Mouse (Mus musculus): Measurements from ENCODE around the gene Svop. TPM values are rescaled to one million over a fixed set of nuclear protein-coding genes. Genes with fewer than 3 reads are reported as not detected.

Svop gene
- polyA plus RNA-seq, 1 experiment from 2014 or later, result 0.30 TPM

- no peak overlapping the region for H3K4me2 ChIP-seq (ENCODE audit: low read depth, low read length)
- no peak for ATAC-seq (ENCODE audit: low read depth)
- WGBS, result 43% methylated on average over 5 of the region's 5 CpGs
Observed at GRCm38 (mm10) chr5:113999382-113999781, 92.0 kb downstream of the Svop start.

GRCm38 (mm10) chr5:113996458-113996857, 94.9 kb downstream of the Svop start:
- no peaks in the 10 kb centered on the region for H3K36me3 ChIP-seq (ENCODE audit: control insufficient read depth, insufficient read depth, low read length)
- no peaks in the 10 kb centered on the region for H3K27me3 ChIP-seq (ENCODE audit: control insufficient read depth, insufficient read depth, low read depth, low read length)
- no peaks in the 10 kb centered on the region for H3K9me3 ChIP-seq (ENCODE audit: control insufficient read depth, low read length)
- H3K9ac ChIP-seq (ENCODE audit: low read length), result no peak overlapping the region
- ATAC-seq (ENCODE audit: low read depth), result no peak
- H3K4me2 ChIP-seq (ENCODE audit: low read depth, low read length), result no peak overlapping the region
- H3K4me3 ChIP-seq (ENCODE audit: low read length), result no peak overlapping the region
- 27% methylated on average over 2 of the region's 2 CpGs for WGBS
- H3K4me1 ChIP-seq (replicated peaks; ENCODE audit: control insufficient read depth, insufficient read depth, low read length), result peaks cover 16% of the 10 kb centered on the region
- peak overlapping the region; percentile 12; the same call in 1 of the 2 replicates for H3K27ac ChIP-seq (ENCODE audit: low read length)

More at GRCm38 (mm10) chr5:113999382-113999781, 92.0 kb downstream of the Svop start:
- no peaks in the 10 kb centered on the region for H3K36me3 ChIP-seq (ENCODE audit: control insufficient read depth, insufficient read depth, low read length)
- H3K4me3 ChIP-seq (ENCODE audit: low read length), result no peak overlapping the region
- H3K27me3 ChIP-seq (ENCODE audit: control insufficient read depth, insufficient read depth, low read depth, low read length), result no peaks in the 10 kb centered on the region
- peaks cover 3% of the 10 kb centered on the region for H3K4me1 ChIP-seq (replicated peaks; ENCODE audit: control insufficient read depth, insufficient read depth, low read length)
- no peak overlapping the region for H3K27ac ChIP-seq (ENCODE audit: low read length)
- no peaks in the 10 kb centered on the region for H3K9me3 ChIP-seq (ENCODE audit: control insufficient read depth, low read length)
- H3K9ac ChIP-seq (ENCODE audit: low read length), result no peak overlapping the region

- Histone ChIP-seq H3K36me3 (ENCODE audit: control insufficient read depth, insufficient read depth, low read length) (peaks cover 3% of the 10 kb centered on the region; the same call in 1 of the 2 replicates), H3K9ac (ENCODE audit: low read length) (peak within 1 kb of the TSS; percentile 89), H3K4me2 (ENCODE audit: low read depth, low read length) (peak within 1 kb of the TSS; percentile 74), H3K27me3 (ENCODE audit: control insufficient read depth, insufficient read depth, low read depth, low read length) (no peaks in the 10 kb centered on the region), H3K9me3 (ENCODE audit: control insufficient read depth, low read length) (no peaks in the 10 kb centered on the region), H3K4me3 (ENCODE audit: low read length) (peak within 1 kb of the TSS; percentile 73), H3K4me1 (replicated peaks; ENCODE audit: control insufficient read depth, insufficient read depth, low read length) (peaks cover 25% of the 10 kb centered on the region), H3K27ac (ENCODE audit: low read length) (peak within 1 kb of the TSS; percentile 93)
- peak; percentile 91 for ATAC-seq (ENCODE audit: low read depth)
- WGBS, result under 1% methylated on average over 53 of the region's 83 CpGs
Observed at GRCm38 (mm10) chr5:113993487-113994465, 97.6 kb downstream of the Svop start, which contains the start of gene Ssh1. Gene Ssh1, minus strand, starts transcription at chr5:113993894.

DNA sequence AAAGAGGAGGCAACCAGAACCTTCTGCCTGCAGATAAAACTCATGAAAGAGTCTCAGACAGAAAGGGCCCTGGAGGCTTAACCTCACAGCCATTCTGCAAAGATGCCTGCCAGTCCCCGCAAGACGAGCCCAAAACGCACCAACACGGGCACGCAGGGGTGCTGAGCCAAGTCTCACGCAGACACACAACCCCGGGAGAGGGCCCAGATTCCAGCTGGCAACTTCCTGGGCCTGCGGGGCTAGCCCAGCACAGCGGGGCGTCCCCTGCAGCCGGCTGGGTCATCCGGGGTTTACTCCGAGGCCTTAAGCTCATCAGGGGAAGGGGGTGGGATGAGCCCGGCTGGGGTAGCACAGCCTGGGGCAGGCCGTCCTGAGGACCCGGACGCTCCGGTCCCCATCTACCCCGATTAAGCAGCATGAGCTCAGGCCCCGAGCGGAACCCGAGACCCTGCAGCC, 98.3 kb downstream of the Svop start:
- Histone ChIP-seq H3K36me3 (ENCODE audit: control insufficient read depth, insufficient read depth, low read length) (peaks cover 3% of the 10 kb centered on the region; the same call in 1 of the 2 replicates), H3K4me2 (ENCODE audit: low read depth, low read length) (peak overlapping the region; percentile 74), H3K27ac (ENCODE audit: low read length) (peak overlapping the region; percentile 93), H3K9me3 (ENCODE audit: control insufficient read depth, low read length) (no peaks in the 10 kb centered on the region), H3K9ac (ENCODE audit: low read length) (peak overlapping the region; percentile 89), H3K4me1 (replicated peaks; ENCODE audit: control insufficient read depth, insufficient read depth, low read length) (peaks cover 25% of the 10 kb centered on the region), H3K4me3 (ENCODE audit: low read length) (peak overlapping the region; percentile 73), H3K27me3 (ENCODE audit: control insufficient read depth, insufficient read depth, low read depth, low read length) (no peaks in the 10 kb centered on the region)
- WGBS, result under 1% methylated on average over 22 of the region's 22 CpGs
- ATAC-seq (ENCODE audit: low read depth), result peak; percentile 64

- peaks cover 25% of the 10 kb centered on the region for H3K4me1 ChIP-seq (replicated peaks; ENCODE audit: control insufficient read depth, insufficient read depth, low read length)
- 3% methylated on average over 12 of the region's 12 CpGs for WGBS
Observed at GRCm38 (mm10) chr5:113992339-113992831, 99.0 kb downstream of the Svop start.

GRCm38 (mm10) chr5:113991141-113991540, 100.2 kb downstream of the Svop start:
- H3K4me3 ChIP-seq (ENCODE audit: low read length), result no peak overlapping the region
- ATAC-seq (ENCODE audit: low read depth), result no peak
- H3K4me1 ChIP-seq (replicated peaks; ENCODE audit: control insufficient read depth, insufficient read depth, low read length), result peaks cover 29% of the 10 kb centered on the region
- H3K27me3 ChIP-seq (ENCODE audit: control insufficient read depth, insufficient read depth, low read depth, low read length), result no peaks in the 10 kb centered on the region
- no peak overlapping the region for H3K27ac ChIP-seq (ENCODE audit: low read length)
- H3K9ac ChIP-seq (ENCODE audit: low read length), result no peak overlapping the region
- H3K4me2 ChIP-seq (ENCODE audit: low read depth, low read length), result no peak overlapping the region
- 62% methylated on average over 7 of the region's 7 CpGs for WGBS
- peaks cover 3% of the 10 kb centered on the region; the same call in 1 of the 2 replicates for H3K36me3 ChIP-seq (ENCODE audit: control insufficient read depth, insufficient read depth, low read length)
- no peaks in the 10 kb centered on the region for H3K9me3 ChIP-seq (ENCODE audit: control insufficient read depth, low read length)

More at GRCm38 (mm10) chr5:113992339-113992831, 99.0 kb downstream of the Svop start:
- Histone ChIP-seq H3K4me3 (ENCODE audit: low read length) (peak overlapping the region; percentile 73), H3K9ac (ENCODE audit: low read length) (peak overlapping the region; percentile 89), H3K36me3 (ENCODE audit: control insufficient read depth, insufficient read depth, low read length) (peaks cover 3% of the 10 kb centered on the region; the same call in 1 of the 2 replicates), H3K9me3 (ENCODE audit: control insufficient read depth, low read length) (no peaks in the 10 kb centered on the region), H3K27ac (ENCODE audit: low read length) (peak overlapping the region; percentile 93), H3K4me2 (ENCODE audit: low read depth, low read length) (peak overlapping the region; percentile 74), H3K27me3 (ENCODE audit: control insufficient read depth, insufficient read depth, low read depth, low read length) (no peaks in the 10 kb centered on the region)
- peak; percentile 15; the same call in 1 of the 2 replicates for ATAC-seq (ENCODE audit: low read depth)

GRCm38 (mm10) chr5:113990593-113990992, 100.8 kb downstream of the Svop start:
- no peaks in the 10 kb centered on the region for H3K9me3 ChIP-seq (ENCODE audit: control insufficient read depth, low read length)
- no peak overlapping the region for H3K4me3 ChIP-seq (ENCODE audit: low read length)
- peaks cover 3% of the 10 kb centered on the region; the same call in 1 of the 2 replicates for H3K36me3 ChIP-seq (ENCODE audit: control insufficient read depth, insufficient read depth, low read length)
- H3K27ac ChIP-seq (ENCODE audit: low read length), result no peak overlapping the region
- no peak overlapping the region for H3K9ac ChIP-seq (ENCODE audit: low read length)
- H3K4me1 ChIP-seq (replicated peaks; ENCODE audit: control insufficient read depth, insufficient read depth, low read length), result peaks cover 31% of the 10 kb centered on the region
- ATAC-seq (ENCODE audit: low read depth), result no peak
- WGBS, result 86% methylated on average over 5 of the region's 5 CpGs
- no peak overlapping the region for H3K4me2 ChIP-seq (ENCODE audit: low read depth, low read length)
- no peaks in the 10 kb centered on the region for H3K27me3 ChIP-seq (ENCODE audit: control insufficient read depth, insufficient read depth, low read depth, low read length)

DNA sequence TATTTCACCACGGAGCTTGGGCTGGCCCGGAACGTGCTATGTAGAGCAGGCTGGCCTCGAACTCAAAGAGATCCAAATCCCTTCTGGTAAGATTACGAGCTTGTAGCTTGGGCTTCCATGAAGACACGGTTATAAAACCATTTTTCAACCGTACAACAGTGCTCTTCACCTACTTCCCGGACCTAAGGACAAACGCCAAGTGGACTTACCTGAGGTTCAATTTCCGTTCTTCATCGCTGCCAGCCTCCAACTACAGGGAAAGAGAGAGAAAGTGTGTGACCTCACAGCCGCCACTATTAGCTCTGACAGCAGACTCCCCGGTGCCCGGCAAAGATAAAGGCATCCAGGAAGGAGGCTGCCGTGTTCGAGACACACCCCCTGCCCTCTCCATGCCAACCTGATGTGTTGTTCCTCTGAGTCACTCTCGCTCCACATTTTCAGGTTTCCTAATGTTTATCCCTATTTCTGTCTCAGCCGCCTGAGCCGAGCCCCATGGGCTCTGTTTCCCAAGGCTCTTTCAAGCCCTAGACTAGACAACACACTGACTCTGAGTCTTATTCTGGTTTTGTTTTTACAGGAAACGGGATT, 101.8 kb downstream of the Svop start:
- ATAC-seq (ENCODE audit: low read depth), result no peak
- peaks cover 36% of the 10 kb centered on the region for H3K4me1 ChIP-seq (replicated peaks; ENCODE audit: control insufficient read depth, insufficient read depth, low read length)
- 74% methylated on average over 20 of the region's 20 CpGs for WGBS

More for the DNA sequence above, 101.8 kb downstream of the Svop start:
- H3K9ac ChIP-seq (ENCODE audit: low read length), result no peak overlapping the region; the same call in 1 of the 2 replicates
- H3K36me3 ChIP-seq (ENCODE audit: control insufficient read depth, insufficient read depth, low read length), result peaks cover 3% of the 10 kb centered on the region; the same call in 1 of the 2 replicates
- H3K27ac ChIP-seq (ENCODE audit: low read length), result no peak overlapping the region
- no peak overlapping the region for H3K4me2 ChIP-seq (ENCODE audit: low read depth, low read length)
- H3K9me3 ChIP-seq (ENCODE audit: control insufficient read depth, low read length), result no peaks in the 10 kb centered on the region
- no peaks in the 10 kb centered on the region for H3K27me3 ChIP-seq (ENCODE audit: control insufficient read depth, insufficient read depth, low read depth, low read length)
- no peak overlapping the region for H3K4me3 ChIP-seq (ENCODE audit: low read length)
